Mouse (Mus musculus): ENCODE results near the gene Pip5k1c. TPM values are rescaled to one million over a fixed set of nuclear protein-coding genes. Genes with fewer than 3 reads are reported as not detected.

The Pip5k1c gene
- polyA plus RNA-seq, 1 experiment from 2014 or later = 26.2 TPM

DNA sequence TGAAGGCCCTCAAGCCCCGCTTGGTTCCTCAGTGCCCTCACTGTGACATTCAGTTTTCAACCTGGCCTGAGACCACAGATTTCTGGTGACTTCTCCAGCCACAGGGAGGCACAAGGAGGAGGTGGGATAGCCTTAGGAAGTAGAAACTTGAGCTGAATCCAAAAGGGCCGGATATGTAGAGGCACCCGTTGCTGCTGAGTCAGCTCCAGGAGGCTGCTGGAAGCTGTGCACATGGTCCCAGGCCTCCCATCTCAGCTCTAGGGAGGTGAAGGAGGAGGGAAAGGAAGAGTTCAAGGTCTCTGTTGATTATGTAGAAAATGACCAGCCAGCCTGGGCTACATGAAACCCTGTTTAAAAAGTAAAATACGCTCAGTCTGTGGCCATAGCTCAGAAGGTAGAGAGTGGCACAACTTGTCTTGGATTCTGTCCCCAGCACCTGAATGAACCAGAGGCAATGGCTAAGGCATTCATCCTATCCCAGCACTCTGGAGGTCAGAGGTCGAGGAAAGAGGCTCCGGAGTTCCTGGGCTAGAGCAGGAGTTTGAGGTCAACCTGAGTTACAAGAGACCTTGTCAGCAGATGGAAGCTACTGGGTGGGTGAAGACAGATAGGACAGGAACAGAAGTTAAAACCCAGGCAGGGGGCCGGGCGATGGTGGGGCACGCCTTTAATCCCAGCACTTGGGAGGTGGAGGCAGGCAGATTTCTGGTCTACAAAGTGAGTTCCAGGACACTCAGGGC, 62.1 kb downstream of the Pip5k1c start:
- no peaks in the 10 kb centered on the region for H3K9me3 ChIP-seq (replicated peaks)
- 64% methylated on average over 9 of the region's 9 CpGs for WGBS
- peaks cover 40% of the 10 kb centered on the region for H3K4me1 ChIP-seq (replicated peaks)
- no peaks in the 10 kb centered on the region for H3K36me3 ChIP-seq
- no peak overlapping the region for H3K9ac ChIP-seq
- no peak overlapping the region for H3K4me2 ChIP-seq
- H3K4me3 ChIP-seq = no peak overlapping the region
- no peaks in the 10 kb centered on the region for H3K27me3 ChIP-seq
- no peak for ATAC-seq (replicated peaks; ENCODE audit: insufficient number of reproducible peaks, insufficient read depth, low FRiP score, low read depth)
- H3K27ac ChIP-seq = peak overlapping the region; percentile 37; the same call in 1 of the 2 replicates

DNA sequence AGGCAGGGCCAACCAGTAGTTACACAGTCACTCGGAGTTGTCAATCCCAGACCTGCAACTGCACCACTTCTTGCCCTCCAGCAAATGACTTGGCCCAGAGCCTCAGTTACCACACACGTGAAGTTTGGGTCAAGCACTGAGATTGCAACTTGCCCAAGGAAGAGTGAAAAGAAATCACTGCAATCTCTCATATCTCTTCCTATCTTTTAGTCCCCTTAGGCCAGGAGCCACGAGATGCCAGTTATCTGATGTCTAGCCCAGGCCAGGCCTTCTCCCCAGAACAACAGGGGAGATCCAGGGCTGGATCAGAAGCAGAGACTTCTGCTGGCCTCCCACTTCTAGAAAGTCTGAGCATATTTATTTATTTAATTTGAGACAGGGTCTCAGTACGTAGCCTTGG, 62.8 kb downstream of the Pip5k1c start:
- Histone ChIP-seq H3K36me3 (no peaks in the 10 kb centered on the region), H3K27me3 (no peaks in the 10 kb centered on the region), H3K27ac (no peak overlapping the region), H3K4me3 (no peak overlapping the region), H3K4me1 (replicated peaks) (peaks cover 46% of the 10 kb centered on the region), H3K4me2 (no peak overlapping the region), H3K9ac (no peak overlapping the region), H3K9me3 (replicated peaks) (no peaks in the 10 kb centered on the region)
- ATAC-seq (replicated peaks; ENCODE audit: insufficient number of reproducible peaks, insufficient read depth, low FRiP score, low read depth) = no peak
- WGBS = 68% methylated on average over 4 of the region's 4 CpGs

- Histone ChIP-seq H3K27ac (peak overlapping the region; percentile 46; the same call in 1 of the 2 replicates), H3K9ac (peak overlapping the region; percentile 8; the same call in 1 of the 2 replicates), H3K4me1 (replicated peaks) (peaks cover 49% of the 10 kb centered on the region), H3K4me2 (peak overlapping the region; percentile 98), H3K27me3 (no peaks in the 10 kb centered on the region), H3K36me3 (no peaks in the 10 kb centered on the region), H3K4me3 (peak overlapping the region; percentile 95), H3K9me3 (replicated peaks) (no peaks in the 10 kb centered on the region)
- WGBS = 50% methylated on average over 12 of the region's 12 CpGs
- no peak for ATAC-seq (replicated peaks; ENCODE audit: insufficient number of reproducible peaks, insufficient read depth, low FRiP score, low read depth)
Measured at GRCm38 (mm10) chr10:81356352-81356990, 63.7 kb downstream of the Pip5k1c start.

GRCm38 (mm10) chr10:81356991-81357844, 64.5 kb downstream of the Pip5k1c start, which contains the start of gene Mfsd12:
Mfsd12 (plus strand) TSS chr10:81357491.
- H3K9me3 ChIP-seq (replicated peaks) = no peaks in the 10 kb centered on the region
- H3K9ac ChIP-seq = peak within 1 kb of the TSS; percentile 95
- peaks cover 54% of the 10 kb centered on the region for H3K4me1 ChIP-seq (replicated peaks)
- WGBS = 2% methylated on average over 79 of the region's 79 CpGs
- H3K27ac ChIP-seq = peak within 1 kb of the TSS; percentile 78
- no peaks in the 10 kb centered on the region for H3K27me3 ChIP-seq
- H3K36me3 ChIP-seq = no peaks in the 10 kb centered on the region
- peak within 1 kb of the TSS; percentile 95 for H3K4me3 ChIP-seq
- peak; percentile 81 for ATAC-seq (replicated peaks; ENCODE audit: insufficient number of reproducible peaks, insufficient read depth, low FRiP score, low read depth)
- H3K4me2 ChIP-seq = peak within 1 kb of the TSS; percentile 98

DNA sequence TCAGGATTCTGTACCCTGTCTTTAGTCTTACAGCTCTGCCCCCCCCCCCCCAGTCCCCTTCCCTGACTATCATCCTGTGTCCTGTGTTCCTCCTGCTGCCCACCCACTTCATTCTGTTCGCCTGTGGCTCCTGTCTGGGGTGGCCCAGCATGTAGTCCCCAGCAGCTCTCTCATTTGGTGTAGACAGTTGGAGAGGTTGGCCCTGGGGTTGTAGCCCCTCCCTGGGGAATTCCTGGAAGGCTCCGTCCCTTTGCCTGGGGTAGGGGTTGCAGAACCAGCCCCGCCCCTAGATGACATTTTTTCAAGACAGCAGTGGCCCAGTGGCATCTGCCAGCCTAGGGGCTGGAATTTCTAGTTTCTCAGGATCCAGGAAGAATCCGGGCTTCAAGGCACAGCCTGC, 65.4 kb downstream of the Pip5k1c start:
- Histone ChIP-seq H3K4me2 (peak overlapping the region; percentile 98), H3K9me3 (replicated peaks) (no peaks in the 10 kb centered on the region), H3K4me1 (replicated peaks) (peaks cover 64% of the 10 kb centered on the region), H3K27me3 (no peaks in the 10 kb centered on the region), H3K9ac (peak overlapping the region; percentile 95), H3K36me3 (no peaks in the 10 kb centered on the region), H3K4me3 (peak overlapping the region; percentile 95), H3K27ac (peak overlapping the region; percentile 78)
- WGBS = 14% methylated on average over 4 of the region's 4 CpGs
- no peak for ATAC-seq (replicated peaks; ENCODE audit: insufficient number of reproducible peaks, insufficient read depth, low FRiP score, low read depth)

DNA sequence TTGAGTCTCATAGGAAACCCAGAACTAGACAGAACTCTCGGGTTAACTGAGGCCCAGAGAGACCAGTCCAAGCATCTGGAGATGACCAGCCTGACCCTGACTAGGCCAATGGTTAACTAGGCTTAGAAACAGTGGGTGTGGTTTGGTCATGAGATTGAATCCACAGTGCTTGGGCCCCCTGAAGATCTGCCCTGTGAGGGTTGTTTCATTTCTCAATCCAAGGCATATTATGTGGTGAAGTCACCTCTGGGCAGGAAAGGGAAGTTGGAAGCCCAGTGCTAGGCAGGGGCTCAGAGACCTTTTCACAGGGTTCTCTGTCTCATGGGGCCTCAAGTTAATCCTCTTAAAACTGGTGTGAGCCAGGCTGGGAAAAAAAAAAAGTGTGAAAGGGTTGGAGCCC, 66.1 kb downstream of the Pip5k1c start:
- Histone ChIP-seq H3K4me2 (peak overlapping the region; percentile 98), H3K9me3 (replicated peaks) (no peaks in the 10 kb centered on the region), H3K4me1 (replicated peaks) (peaks cover 71% of the 10 kb centered on the region), H3K9ac (0 out of 2 replicates have a peak overlapping the region, but pooled peaks have one; percentile 95), H3K4me3 (peak overlapping the region; percentile 95), H3K27ac (peak overlapping the region; percentile 78), H3K27me3 (no peaks in the 10 kb centered on the region), H3K36me3 (no peaks in the 10 kb centered on the region)
- ATAC-seq (replicated peaks; ENCODE audit: insufficient number of reproducible peaks, insufficient read depth, low FRiP score, low read depth) = no peak
- 63% methylated on average over 1 of the region's 1 CpGs for WGBS

- no peaks in the 10 kb centered on the region for H3K9me3 ChIP-seq (replicated peaks)
- H3K36me3 ChIP-seq = no peaks in the 10 kb centered on the region
- 0 out of 2 replicates have a peak overlapping the region, but pooled peaks have one; percentile 2 for H3K27ac ChIP-seq
- H3K4me2 ChIP-seq = 0 out of 2 replicates have a peak overlapping the region, but pooled peaks have one; percentile 2
- WGBS = 54% methylated on average over 8 of the region's 8 CpGs
- H3K4me1 ChIP-seq (replicated peaks) = peaks cover 88% of the 10 kb centered on the region
- no peak overlapping the region for H3K4me3 ChIP-seq
- no peak overlapping the region for H3K9ac ChIP-seq
- no peak for ATAC-seq (replicated peaks; ENCODE audit: insufficient number of reproducible peaks, insufficient read depth, low FRiP score, low read depth)
- no peaks in the 10 kb centered on the region for H3K27me3 ChIP-seq
Measured at GRCm38 (mm10) chr10:81360721-81361120, 68.0 kb downstream of the Pip5k1c start.

GRCm38 (mm10) chr10:81362336-81362949, 69.7 kb downstream of the Pip5k1c start:
- H3K36me3 ChIP-seq = peaks cover 8% of the 10 kb centered on the region
- H3K27me3 ChIP-seq = no peaks in the 10 kb centered on the region
- peak overlapping the region; percentile 46; the same call in 1 of the 2 replicates for H3K4me3 ChIP-seq
- peak overlapping the region; percentile 93 for H3K27ac ChIP-seq
- no peak for ATAC-seq (replicated peaks; ENCODE audit: insufficient number of reproducible peaks, insufficient read depth, low FRiP score, low read depth)
- WGBS = 53% methylated on average over 12 of the region's 12 CpGs
- H3K9ac ChIP-seq = peak overlapping the region; percentile 57; the same call in 1 of the 2 replicates
- peak overlapping the region; percentile 83 for H3K4me2 ChIP-seq
- peaks cover 94% of the 10 kb centered on the region for H3K4me1 ChIP-seq (replicated peaks)
- H3K9me3 ChIP-seq (replicated peaks) = no peaks in the 10 kb centered on the region

GRCm38 (mm10) chr10:81363436-81364346, 70.9 kb downstream of the Pip5k1c start:
- H3K27me3 ChIP-seq = no peaks in the 10 kb centered on the region
- peaks cover 20% of the 10 kb centered on the region for H3K36me3 ChIP-seq
- peak overlapping the region; percentile 57 for H3K9ac ChIP-seq
- H3K4me1 ChIP-seq (replicated peaks) = peaks cover 82% of the 10 kb centered on the region
- H3K9me3 ChIP-seq (replicated peaks) = no peaks in the 10 kb centered on the region
- WGBS = 10% methylated on average over 54 of the region's 54 CpGs
- peak; percentile 67 for ATAC-seq (replicated peaks; ENCODE audit: insufficient number of reproducible peaks, insufficient read depth, low FRiP score, low read depth)
- H3K4me2 ChIP-seq = peak overlapping the region; percentile 83
- H3K4me3 ChIP-seq = peak overlapping the region; percentile 46
- H3K27ac ChIP-seq = peak overlapping the region; percentile 93

DNA sequence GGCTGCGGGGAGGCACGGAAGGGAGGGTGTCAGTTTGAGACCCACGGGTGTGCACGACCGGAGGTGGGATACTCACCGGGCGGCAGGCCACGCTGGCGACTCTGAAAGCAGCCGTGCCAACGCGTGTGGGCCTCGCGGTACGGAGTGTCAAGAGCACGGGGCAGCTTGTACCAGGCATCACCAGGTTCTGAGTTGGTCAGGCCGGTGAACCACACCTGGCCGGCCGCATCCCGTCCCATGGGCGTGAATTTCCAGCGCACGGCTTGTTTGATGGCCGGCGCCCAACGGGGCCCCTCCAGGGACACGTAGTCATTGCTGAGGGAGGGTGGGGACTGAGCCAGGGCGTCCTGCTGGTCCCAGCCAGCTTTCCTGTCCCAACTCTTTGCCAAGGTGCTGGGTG, 71.9 kb downstream of the Pip5k1c start:
- Histone ChIP-seq H3K4me1 (replicated peaks) (peaks cover 72% of the 10 kb centered on the region), H3K9me3 (replicated peaks) (no peaks in the 10 kb centered on the region), H3K27me3 (no peaks in the 10 kb centered on the region), H3K27ac (peak overlapping the region; percentile 93; the same call in 1 of the 2 replicates), H3K9ac (peak overlapping the region; percentile 57), H3K4me2 (peak overlapping the region; percentile 83), H3K4me3 (peak overlapping the region; percentile 46), H3K36me3 (peaks cover 30% of the 10 kb centered on the region)
- WGBS = 14% methylated on average over 28 of the region's 28 CpGs
- ATAC-seq (replicated peaks; ENCODE audit: insufficient number of reproducible peaks, insufficient read depth, low FRiP score, low read depth) = no peak
